Mouse (Mus musculus) lung, postnatal 0 days (tissue): ENCODE measurements around the gene Mgat4b. TPM values are rescaled to one million over a fixed set of nuclear protein-coding genes. Genes with fewer than 3 reads are reported as not detected.
A peak's percentile ranks its signal among the peaks of the same experiment; 100 is the strongest.

Source experiments
- ATAC-seq: fragments of 200-750 bp; cut with Nextera tagmentation; 2 replicates; pipeline ENCODE4 v1.8.0; 2017; ENCODE audit warnings: moderate library complexity
- DNase-seq: peaks from one replicate; pipeline ENCODE4 v3.0.0-alpha.2; 2016; ENCODE audit warnings: low spot score
- H3K27ac ChIP-seq: fragments of 300-500 bp; sonication (generic); 2 replicates; pipeline ENCODE4 v1.5.1; 2014; ENCODE audit warnings: antibody characterized with exemption, mild to moderate bottlenecking, low read length, mixed read lengths
- H3K27me3 ChIP-seq: fragments of 300-500 bp; sonication (generic); replicated peaks from 2 replicates; pipeline ENCODE4 v1.6.1; 2014; ENCODE audit warnings: low read length, mixed read lengths; ENCODE audit not compliant: insufficient read depth
- H3K36me3 ChIP-seq: fragments of 300-500 bp; sonication (generic); 2 replicates; pipeline ENCODE4 v1.6.1; 2014; ENCODE audit warnings: low read length, mixed read lengths; ENCODE audit not compliant: insufficient read depth
- H3K4me1 ChIP-seq: fragments of 300-500 bp; sonication (generic); 2 replicates; pipeline ENCODE4 v1.6.1; 2014; ENCODE audit warnings: antibody characterized with exemption, low read depth, low read length, mixed read lengths; ENCODE audit not compliant: insufficient read depth
- H3K4me2 ChIP-seq: fragments of 300-500 bp; sonication (generic); replicated peaks from 2 replicates; pipeline ENCODE4 v1.6.1; 2014; ENCODE audit warnings: low read depth, mild to moderate bottlenecking, low read length, moderate library complexity, mixed read lengths
- H3K4me3 ChIP-seq: fragments of 300-500 bp; sonication (generic); 2 replicates; pipeline ENCODE4 v1.5.1; 2014; ENCODE audit warnings: low read depth, low read length
- H3K9ac ChIP-seq: fragments of 300-500 bp; sonication (generic); replicated peaks from 2 replicates; pipeline ENCODE4 v1.6.1; 2014; ENCODE audit warnings: low read depth, mild to moderate bottlenecking
- H3K9me3 ChIP-seq: fragments of 300-500 bp; sonication (generic); 2 replicates; pipeline ENCODE4 v1.6.1; 2016; ENCODE audit warnings: low read length, mixed read lengths
- CTCF ChIP-seq: IDR thresholded peaks from 2 replicates; pipeline ENCODE4 v1.5.1; 2016; ENCODE audit warnings: antibody characterized with exemption, mild to moderate bottlenecking
- EP300 ChIP-seq: IDR thresholded peaks from 2 replicates; pipeline ENCODE4 v1.6.1; 2016; ENCODE audit warnings: antibody characterized with exemption, mild to moderate bottlenecking, control low read depth
- WGBS: fragments of 180-500 bp; shearing (Covaris S2); extraction: QIAGEN DNeasy Blood & Tissue Kit; methylation state at CpG from one replicate; pipeline ENCODE4 v1.1.7; 2014; 5-methylcytosine and 5-hydroxymethylcytosine counted together
- polyA plus RNA-seq: library from polyadenylated mRNA; unstranded; fragments of >200 nt; fragmentation: Nextera tagmentation; extraction: Ambion mirVana; gene quantifications from 2 replicates; pipeline ENCODE4 v1.2.1, GENCODE M21; 2015

Gene Mgat4b
- polyA plus RNA-seq, 1 experiment from 2014 or later = 43.4 TPM

DNA sequence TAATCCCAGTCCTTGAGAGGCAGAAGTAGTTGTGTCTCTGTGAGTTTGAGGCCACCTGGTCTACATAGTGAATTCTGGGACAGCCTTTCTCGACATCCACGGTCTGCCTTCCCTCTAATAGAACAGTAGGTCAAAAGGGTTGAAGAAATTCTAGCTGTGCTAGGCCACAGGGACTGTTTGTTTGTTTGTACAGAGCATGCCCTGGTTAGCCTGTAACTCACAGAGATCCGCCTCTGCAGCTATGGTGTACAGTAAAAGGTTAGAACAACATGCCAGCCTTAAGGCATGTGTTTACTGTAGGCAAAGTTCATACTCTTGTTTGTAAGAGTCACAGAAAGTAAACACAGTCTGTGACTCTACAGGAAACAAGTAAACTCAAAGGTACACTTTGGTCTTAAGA is 25.9 kb upstream of the Mgat4b start:
- H3K27ac ChIP-seq = no peak overlapping the region
- H3K4me2 ChIP-seq = no peak overlapping the region
- 52% methylated on average over 3 of the region's 3 CpGs for WGBS
- no peaks in the 10 kb centered on the region for H3K27me3 ChIP-seq
- DNase-seq (no peak), ATAC-seq (no peak)
- H3K4me1 ChIP-seq = no peaks in the 10 kb centered on the region
- no peak overlapping the region for H3K9ac ChIP-seq
- H3K9me3 ChIP-seq = no peaks in the 10 kb centered on the region
- H3K4me3 ChIP-seq = no peak overlapping the region
- TF ChIP-seq EP300 (no peak), CTCF (no peak)
- no peaks in the 10 kb centered on the region for H3K36me3 ChIP-seq

DNA sequence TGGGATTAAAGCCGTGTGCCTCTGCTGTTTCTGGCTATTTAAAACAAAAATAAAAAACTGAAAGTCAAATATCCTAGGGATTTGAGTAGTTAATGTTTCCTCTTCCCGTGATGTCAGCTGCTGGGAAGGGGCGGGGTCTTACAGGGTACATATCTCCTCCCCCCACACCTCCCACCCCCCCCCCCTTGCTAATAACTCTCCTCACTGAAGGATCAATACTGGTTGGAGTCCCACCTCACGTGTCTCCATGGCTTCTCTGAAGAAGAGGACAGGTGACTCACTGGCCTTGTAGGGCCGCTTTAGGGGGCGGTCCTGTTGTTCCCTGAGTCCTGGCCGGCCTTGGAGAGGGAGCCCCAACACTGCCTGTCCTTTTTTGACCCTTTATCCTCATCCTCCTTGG is 22.0 kb upstream of the Mgat4b start:
- Histone ChIP-seq H3K4me2 (no peak overlapping the region), H3K9me3 (no peaks in the 10 kb centered on the region), H3K27me3 (no peaks in the 10 kb centered on the region), H3K9ac (no peak overlapping the region), H3K4me3 (no peak overlapping the region), H3K27ac (no peak overlapping the region), H3K36me3 (no peaks in the 10 kb centered on the region), H3K4me1 (no peaks in the 10 kb centered on the region)
- WGBS = 63% methylated on average over 7 of the region's 7 CpGs
- ATAC-seq = no peak
- no peak for TF ChIP-seq EP300
- no peak for DNase-seq

DNA sequence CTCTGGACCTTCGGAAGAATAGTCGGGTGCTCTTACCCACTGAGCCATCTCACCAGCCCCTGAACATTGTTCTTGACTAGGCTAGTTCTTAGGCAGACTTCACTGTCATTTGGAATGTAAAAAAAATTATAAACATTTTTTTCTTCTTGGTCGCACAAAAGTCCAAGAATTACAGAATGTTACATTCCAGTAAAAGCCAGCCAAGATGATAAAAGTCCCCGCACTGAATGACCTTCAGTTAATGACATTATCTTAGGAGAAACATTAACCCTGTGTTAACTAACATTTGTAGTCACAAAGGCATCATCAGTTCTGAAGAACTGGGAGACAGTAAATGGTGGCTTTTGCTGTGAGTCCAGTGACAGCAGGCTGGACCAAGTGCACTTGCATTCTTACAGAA is 20.3 kb upstream of the Mgat4b start:
- Histone ChIP-seq H3K4me3 (no peak overlapping the region), H3K4me2 (no peak overlapping the region), H3K9me3 (no peaks in the 10 kb centered on the region), H3K9ac (no peak overlapping the region), H3K27me3 (no peaks in the 10 kb centered on the region), H3K27ac (peak overlapping the region; percentile 33; the same call in 1 of the 2 replicates), H3K4me1 (no peaks in the 10 kb centered on the region), H3K36me3 (no peaks in the 10 kb centered on the region)
- no peak for TF ChIP-seq EP300
- TF ChIP-seq CTCF = no peak
- ATAC-seq (no peak), DNase-seq (no peak)
- 57% methylated on average over 4 of the region's 4 CpGs for WGBS

DNA sequence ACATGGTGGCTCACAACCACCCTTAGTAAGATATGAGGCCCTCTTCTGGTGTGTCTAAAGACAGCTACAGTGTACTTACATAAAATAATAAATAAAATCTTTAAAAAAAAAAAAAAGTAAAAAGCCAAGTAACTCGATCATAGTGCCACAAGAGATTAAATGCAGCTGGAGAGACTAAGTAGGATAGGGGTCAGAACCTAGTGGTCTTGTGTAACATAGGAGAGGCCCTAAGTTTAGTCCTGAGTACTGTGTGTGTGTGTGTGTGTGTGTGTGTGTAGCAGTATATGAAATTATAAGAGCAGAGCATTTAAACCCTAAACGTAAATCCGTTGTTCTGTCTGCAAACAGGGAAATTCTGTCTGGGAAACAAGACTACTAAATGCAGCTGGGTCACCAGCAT is 18.4 kb upstream of the Mgat4b start:
- WGBS = 77% methylated on average over 3 of the region's 3 CpGs
- H3K9ac ChIP-seq = no peak overlapping the region
- DNase-seq = peak; percentile 52
- TF ChIP-seq EP300 = no peak
- TF ChIP-seq CTCF = no peak
- no peaks in the 10 kb centered on the region for H3K27me3 ChIP-seq
- no peak overlapping the region for H3K27ac ChIP-seq
- no peak overlapping the region for H3K4me2 ChIP-seq
- H3K4me1 ChIP-seq = no peaks in the 10 kb centered on the region
- H3K9me3 ChIP-seq = no peaks in the 10 kb centered on the region
- H3K36me3 ChIP-seq = no peaks in the 10 kb centered on the region
- no peak overlapping the region for H3K4me3 ChIP-seq
- ATAC-seq = peak; percentile 56

DNA sequence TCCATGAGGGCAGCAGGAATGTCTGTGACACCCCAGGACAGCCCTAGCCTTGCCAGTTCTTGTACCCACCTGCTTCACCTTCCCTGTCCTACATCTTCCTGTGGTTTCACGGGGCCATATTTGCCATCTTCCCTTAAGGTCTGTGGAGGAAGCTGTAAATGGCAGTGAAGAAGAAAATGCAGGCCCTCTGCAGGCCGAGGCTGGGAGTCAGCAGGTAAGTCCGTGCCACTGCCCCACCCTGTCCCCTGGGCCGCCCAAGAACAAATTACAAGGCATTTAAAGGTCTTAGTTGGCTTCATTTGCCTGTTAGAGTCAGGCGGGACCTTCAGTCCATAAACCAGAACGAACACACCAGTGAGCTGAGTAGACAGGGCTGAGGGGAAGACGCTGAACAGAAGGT is 16.6 kb upstream of the Mgat4b start:
- Histone ChIP-seq H3K27ac (no peak overlapping the region), H3K27me3 (no peaks in the 10 kb centered on the region), H3K4me2 (no peak overlapping the region), H3K4me1 (no peaks in the 10 kb centered on the region), H3K9ac (no peak overlapping the region), H3K36me3 (peaks cover 2% of the 10 kb centered on the region; the same call in 1 of the 2 replicates), H3K9me3 (no peaks in the 10 kb centered on the region), H3K4me3 (no peak overlapping the region)
- WGBS = 67% methylated on average over 7 of the region's 7 CpGs
- ATAC-seq = no peak
- no peak for DNase-seq
- TF ChIP-seq EP300 = no peak
- peak; percentile 19; the same call in 1 of the 2 replicates for TF ChIP-seq CTCF

DNA sequence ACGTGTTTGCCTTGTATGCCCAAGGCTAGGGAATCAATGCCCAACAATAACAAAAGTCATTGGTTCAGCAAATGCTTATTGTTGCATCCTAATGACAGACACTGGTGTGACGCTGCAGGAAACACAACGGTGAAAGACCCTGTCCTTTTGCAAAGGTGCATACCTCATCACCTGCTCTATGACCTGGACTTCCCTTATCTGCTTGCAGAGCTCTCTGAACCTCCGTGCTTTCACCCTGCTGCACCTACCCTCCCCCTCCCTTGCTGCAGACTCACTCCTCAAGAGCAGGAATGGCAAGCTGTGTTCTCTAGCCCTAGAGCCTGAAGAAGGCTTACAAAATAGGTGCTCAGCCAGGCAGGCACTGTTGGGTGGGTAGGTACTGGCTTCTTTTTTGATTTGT is 15.9 kb upstream of the Mgat4b start:
- 59% methylated on average over 4 of the region's 4 CpGs for WGBS
- DNase-seq (no peak), ATAC-seq (no peak)
- H3K27ac ChIP-seq = no peak overlapping the region
- TF ChIP-seq EP300 = no peak
- no peak for TF ChIP-seq CTCF
- no peaks in the 10 kb centered on the region for H3K9me3 ChIP-seq
- no peak overlapping the region for H3K9ac ChIP-seq
- no peak overlapping the region for H3K4me2 ChIP-seq
- H3K4me1 ChIP-seq = no peaks in the 10 kb centered on the region
- H3K36me3 ChIP-seq = peaks cover 10% of the 10 kb centered on the region
- H3K27me3 ChIP-seq = no peaks in the 10 kb centered on the region
- no peak overlapping the region for H3K4me3 ChIP-seq

DNA sequence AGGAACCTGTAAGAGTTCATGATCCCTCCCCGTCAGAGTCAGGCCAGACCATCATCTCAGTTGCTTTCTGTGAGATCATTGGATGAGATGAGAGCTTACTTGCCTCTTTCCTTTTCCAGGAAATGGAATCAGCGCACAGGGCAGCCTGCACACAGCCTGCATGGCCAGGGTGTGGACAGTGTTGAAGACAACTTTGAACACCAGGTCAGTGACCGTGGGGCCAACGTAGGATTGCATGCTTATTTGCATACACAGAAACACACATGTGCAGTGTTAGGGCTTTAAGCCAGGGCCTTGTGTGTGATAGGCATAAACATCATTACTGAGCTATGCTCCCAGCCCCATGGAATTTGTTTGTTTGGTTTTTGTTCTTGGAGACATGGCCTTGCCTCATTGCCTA is 13.2 kb upstream of the Mgat4b start:
- no peaks in the 10 kb centered on the region for H3K4me1 ChIP-seq
- H3K4me3 ChIP-seq = no peak overlapping the region
- DNase-seq = no peak
- H3K4me2 ChIP-seq = no peak overlapping the region
- no peak overlapping the region for H3K27ac ChIP-seq
- 72% methylated on average over 4 of the region's 4 CpGs for WGBS
- peaks cover 35% of the 10 kb centered on the region for H3K36me3 ChIP-seq
- TF ChIP-seq EP300 (no peak), CTCF (no peak)
- no peaks in the 10 kb centered on the region for H3K9me3 ChIP-seq
- H3K9ac ChIP-seq = no peak overlapping the region
- ATAC-seq = no peak
- no peaks in the 10 kb centered on the region for H3K27me3 ChIP-seq
